Mouse (Mus musculus) MEL (cell line): Measurements from ENCODE around the gene Topbp1.

ENCODE experiments used
- CTCF ChIP-seq, 3 experiments: IDR thresholded peaks in 2 of 3; conservative IDR thresholded peaks in 1 of 3; 2 replicates each; pipeline ENCODE4 v1.5.1; 2011 to 2012; ENCODE audit warnings: low read length in 3 of 3, low read depth in 2 of 3, mild to moderate bottlenecking in 2 of 3, improper control_type of control experiment in 1 of 3, inconsistent platforms in 1 of 3, mixed read lengths in 1 of 3, moderate library complexity in 1 of 3; ENCODE audit not compliant: control insufficient read depth in 1 of 3, insufficient read depth in 1 of 3, poor library complexity in 1 of 3, severe bottlenecking in 1 of 3
- ELF1 ChIP-seq: IDR thresholded peaks from 2 replicates; pipeline ENCODE4 v1.6.1; 2014; ENCODE audit warnings: low read depth, mild to moderate bottlenecking, inconsistent platforms, low read length, improper control_type of control experiment, moderate library complexity
- EP300 ChIP-seq, 2 experiments: IDR thresholded peaks; 2 replicates each; pipeline ENCODE4 v1.6.1; 2011; ENCODE audit warnings: improper control_type of control experiment in 2 of 2, low read length in 2 of 2, low read depth in 1 of 2, mild to moderate bottlenecking in 1 of 2
- POLR2A ChIP-seq, 2 experiments: IDR thresholded peaks; 2 replicates each; pipeline ENCODE4 v1.6.1; 2011 to 2012; ENCODE audit warnings: low read length in 2 of 2, mild to moderate bottlenecking in 2 of 2, control low read depth in 1 of 2, improper control_type of control experiment in 1 of 2, low read depth in 1 of 2, moderate library complexity in 1 of 2; ENCODE audit not compliant: control insufficient read depth in 1 of 2, insufficient read depth in 1 of 2, poor library complexity in 1 of 2
- POLR2AphosphoS5 ChIP-seq: IDR thresholded peaks from 2 replicates; pipeline ENCODE4 v1.6.1; 2012; ENCODE audit warnings: low read depth, borderline replicate concordance, mild to moderate bottlenecking, inconsistent platforms, low read length, moderate library complexity, mixed read lengths
- SMC3 ChIP-seq: IDR thresholded peaks from 2 replicates; pipeline ENCODE4 v1.6.1; 2011; ENCODE audit warnings: low read depth, low read length, improper control_type of control experiment
- TAL1 ChIP-seq: IDR thresholded peaks from 2 replicates; pipeline ENCODE4 v1.6.1; 2012; ENCODE audit warnings: mild to moderate bottlenecking, inconsistent platforms, low read length, moderate library complexity, mixed read lengths

DNA sequence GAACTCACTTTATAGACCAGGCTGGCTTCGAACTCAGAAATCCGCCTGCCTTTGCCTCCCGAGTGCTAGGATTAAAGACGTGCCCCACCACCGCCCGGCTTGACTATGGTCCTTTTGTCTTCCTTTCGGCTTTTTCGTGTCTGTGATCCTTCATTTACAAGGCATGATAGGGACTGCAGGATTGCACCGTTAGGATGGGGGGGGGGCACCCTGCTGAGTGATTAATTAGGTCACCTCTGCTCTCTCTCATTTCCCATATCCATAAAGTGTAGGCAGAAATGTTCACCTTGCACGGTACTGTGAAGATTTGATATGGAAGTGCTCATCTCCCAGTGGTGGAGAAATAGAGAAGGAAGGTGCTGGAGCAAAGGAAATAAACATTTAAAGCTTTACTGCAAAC, 73.7 kb downstream of the Topbp1 start:
- TF ChIP-seq SMC3 (no peak), POLR2A (IDR thresholded peaks at IDR 0.05; ENCODE audit: control insufficient read depth in 1 of 2, insufficient read depth in 1 of 2, low read depth in 1 of 2, low read length in 2 of 2, poor library complexity in 1 of 2) (no peak), CTCF (IDR thresholded peaks at IDR 0.05 in 2 of 3, conservative IDR thresholded peaks at IDR 0.05 in 1 of 3; ENCODE audit: control insufficient read depth in 1 of 3, insufficient read depth in 1 of 3, low read depth in 2 of 3, low read length in 3 of 3, poor library complexity in 1 of 3, severe bottlenecking in 1 of 3) (no peak), EP300 (IDR thresholded peaks at IDR 0.05; ENCODE audit: low read depth in 1 of 2, low read length in 2 of 2) (no peak), ELF1 (no peak), POLR2AphosphoS5 (no peak), TAL1 (no peak)
